ENCODE assay signal across 1 mouse cellular context in the genomic region with DNA sequence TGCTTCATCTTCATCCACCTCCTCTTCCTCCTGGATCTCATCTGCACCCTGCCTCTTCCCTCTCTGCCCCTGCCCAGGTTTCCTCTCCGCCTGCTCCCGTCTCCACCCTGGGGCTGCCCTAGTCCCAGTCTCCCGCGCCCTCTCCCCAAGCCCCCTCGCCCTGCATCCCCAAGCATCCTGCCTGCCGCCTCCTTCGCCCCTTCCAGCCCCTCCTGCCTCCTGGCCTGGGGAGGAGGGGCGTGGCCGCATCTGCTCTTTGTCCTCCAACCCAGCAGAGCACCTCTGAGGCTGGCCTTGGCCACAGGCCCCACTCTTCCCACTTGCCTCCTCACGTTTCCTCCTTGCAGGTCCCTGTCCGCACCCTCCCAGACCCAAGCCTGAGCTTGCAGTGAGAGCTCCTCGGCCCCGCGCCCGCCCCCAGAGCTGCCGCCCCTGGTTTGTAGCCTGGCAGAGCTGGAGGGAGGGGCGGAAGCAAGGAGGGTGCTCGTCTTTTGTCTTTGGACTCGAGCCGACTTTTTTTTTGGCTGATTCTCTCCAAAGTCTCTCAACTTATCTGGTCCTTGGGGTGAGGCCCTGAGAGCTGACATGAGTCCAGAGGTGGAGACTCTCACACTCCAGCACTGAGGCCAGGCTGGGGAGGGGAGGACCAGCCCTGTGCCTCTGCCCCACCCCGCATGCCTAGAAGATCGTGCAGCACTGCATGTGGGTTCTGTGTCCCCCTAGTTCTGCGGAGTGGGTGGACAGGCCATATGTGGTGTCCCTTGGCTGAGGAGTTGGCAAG.
TF ChIP-seq lines count a peak whose summit lies in the region.

No protein-coding gene starts in this region.

TF ChIP-seq in MEL, 35 proteins besides CTCF, POLR2A, EP300 and RAD21:
- TF ChIP-seq ETS1 (IDR thresholded peaks at IDR 0.05; ENCODE audit: low read depth, low read length) (peak; percentile 38; the same call in 1 of the 2 replicates), ELF1 (IDR thresholded peaks at IDR 0.05; ENCODE audit: low read depth, low read length) (0 out of 2 replicates have a peak, but pooled peaks have one; percentile 38), TCF12 (IDR thresholded peaks at IDR 0.05; ENCODE audit: low read depth, low read length) (no peak), JUND (IDR thresholded peaks at IDR 0.05; ENCODE audit: low read depth, low read length) (no peak), BHLHE40 (IDR thresholded peaks at IDR 0.05; ENCODE audit: borderline replicate concordance, low read depth, low read length) (no peak), MAZ (IDR thresholded peaks at IDR 0.05; ENCODE audit: low read depth, low read length) (peak; percentile 73), SIN3A (IDR thresholded peaks at IDR 0.05; ENCODE audit: low read length) (peak; percentile 24; the same call in 1 of the 2 replicates), ZNF384 (IDR thresholded peaks at IDR 0.05; ENCODE audit: low read depth, low read length) (peak; percentile 86), RCOR1 (IDR thresholded peaks at IDR 0.05; ENCODE audit: low read depth, low read length) (peak; percentile 29; the same call in 1 of the 2 replicates)
